Mouse (Mus musculus): Measurements from ENCODE around the gene Cphx3.
"Not testable (repeated sequence)": the region's sequence is repeated elsewhere in the genome, so short reads cannot be mapped to it uniquely, and the experiment has no call there.

DNA sequence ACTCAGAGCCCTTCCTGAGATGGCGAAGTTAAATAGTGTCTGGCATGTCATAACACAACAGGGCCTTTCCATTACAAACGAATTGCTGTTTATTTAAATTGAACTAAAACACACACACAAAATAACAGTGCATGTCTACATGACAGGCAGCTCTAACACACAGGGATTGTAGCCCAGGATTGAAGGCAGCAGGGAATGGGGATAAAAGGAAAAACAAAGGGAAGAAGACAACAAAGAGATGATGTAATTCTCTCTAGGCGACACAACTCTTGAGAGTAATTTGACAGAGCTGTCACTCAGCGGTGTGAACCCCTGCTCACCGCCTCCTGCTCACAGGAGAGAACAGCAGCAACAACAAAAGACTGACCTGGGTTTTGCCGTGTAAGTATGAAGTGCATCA, 22.7 kb upstream of the Cphx3 start:
- not testable (repeated sequence) for TF ChIP-seq POLR2A (IDR thresholded peaks at IDR 0.05; ENCODE audit: insufficient read depth, low read length); CTCF (IDR thresholded peaks at IDR 0.05; ENCODE audit: low read depth, low read length)

All from ES-Bruce4 (cell line).